In genomic region chr11:21222606-21223207, GRCm38 (mm10) we compare ENCODE assay signal across 18 mouse cellular contexts. TPM values are rescaled to one million over a fixed set of nuclear protein-coding genes. Genes with fewer than 3 reads are reported as not detected.
DNase-seq lines count a peak whose midpoint lies in the region; ATAC-seq and TF ChIP-seq lines count a peak whose summit lies in the region.
"Had no signal": no experiment of that assay in that cellular context is flagged by ENCODE, and none has a peak within 500 bp of the region (broad histone marks: within the 10 kb centered on the region; RNA-seq: fewer than 3 reads in every experiment).

No protein-coding gene starts in this region.

- no peak overlapping the region for H3K9ac ChIP-seq in midbrain, embryonic 11.5 days (ENCODE audit: low read length)
- no peak overlapping the region for H3K9ac ChIP-seq in midbrain, embryonic 15.5 days
- no peak overlapping the region for H3K9ac ChIP-seq in intestine, embryonic 16.5 days (ENCODE audit: low read depth, low read length)
- H3K9ac ChIP-seq: hindbrain, embryonic 14.5 days; neural tube, embryonic 12.5 days had no signal

- DNase-seq in midbrain, embryonic 11.5 days (ENCODE audit: low spot score, missing footprints), result peak; percentile 51
- no peak for DNase-seq in cerebellum, adult 2 months
- no peak for DNase-seq in right cerebral cortex, postnatal 25 days
- DNase-seq in forebrain, embryonic 10.5 days (ENCODE audit: extremely low spot score, low spot score), result no peak
- DNase-seq: adrenal gland, postnatal 25 days; cerebellum, adult 9-10 months; gastrocnemius, postnatal 14 days; kidney, adult 8-10 months; liver; lung, adult 2 months; right cerebral cortex, postnatal 14 days; thymus, adult 18-20 months had no signal

- no peaks in the 10 kb centered on the region for H3K4me1 ChIP-seq in midbrain, embryonic 11.5 days (ENCODE audit: control insufficient read depth, insufficient read depth, low read length)
- H3K4me1 ChIP-seq in midbrain, embryonic 15.5 days, result no peaks in the 10 kb centered on the region
- H3K4me1 ChIP-seq in bone marrow macrophage, adult 2 months (ENCODE audit: control insufficient read depth, insufficient read depth, low read length), result peaks cover 38% of the 10 kb centered on the region
- H3K4me1 ChIP-seq in intestine, embryonic 16.5 days (ENCODE audit: control insufficient read depth, insufficient read depth, low read length), result peaks cover 9% of the 10 kb centered on the region
- H3K4me1 ChIP-seq in small intestine, adult 2 months (ENCODE audit: control insufficient read depth, insufficient read depth, insufficient read length, low read length), result peaks cover 23% of the 10 kb centered on the region; the same call in 1 of the 2 replicates
- H3K4me1 ChIP-seq in cerebellum, adult 2 months (ENCODE audit: control insufficient read depth, insufficient read depth, low read length), result no peaks in the 10 kb centered on the region
- H3K4me1 ChIP-seq in forebrain, embryonic 10.5 days, result no peaks in the 10 kb centered on the region
- H3K4me1 ChIP-seq: neural tube, embryonic 12.5 days had no signal

- TF ChIP-seq POLR2A in bone marrow macrophage, adult 2 months (IDR thresholded peaks at IDR 0.05; ENCODE audit: borderline replicate concordance, low read depth, low read length), result no peak
- no peak for TF ChIP-seq POLR2A in small intestine, adult 2 months (IDR thresholded peaks at IDR 0.05; ENCODE audit: low read depth, low read length)
- TF ChIP-seq POLR2A in cerebellum, adult 2 months (IDR thresholded peaks at IDR 0.05; ENCODE audit: borderline replicate concordance, insufficient read depth, low read length), result no peak

- no peak overlapping the region for H3K4me2 ChIP-seq in midbrain, embryonic 11.5 days
- no peak overlapping the region for H3K4me2 ChIP-seq in midbrain, embryonic 15.5 days
- H3K4me2 ChIP-seq in intestine, embryonic 16.5 days (ENCODE audit: low read depth, low read length), result peak overlapping the region; percentile 21; the same call in 1 of the 2 replicates
- H3K4me2 ChIP-seq: hindbrain, embryonic 14.5 days; neural tube, embryonic 12.5 days had no signal

- H3K36me3 ChIP-seq in midbrain, embryonic 11.5 days (ENCODE audit: control insufficient read depth, insufficient read depth, low read length), result no peaks in the 10 kb centered on the region
- no peaks in the 10 kb centered on the region for H3K36me3 ChIP-seq in midbrain, embryonic 15.5 days (replicated peaks)
- no peaks in the 10 kb centered on the region for H3K36me3 ChIP-seq in intestine, embryonic 16.5 days (ENCODE audit: control insufficient read depth, insufficient read depth, low read length)
- no peaks in the 10 kb centered on the region for H3K36me3 ChIP-seq in small intestine, adult 2 months (ENCODE audit: control insufficient read depth, insufficient read depth, low read length)
- no peaks in the 10 kb centered on the region for H3K36me3 ChIP-seq in forebrain, embryonic 10.5 days (replicated peaks)
- H3K36me3 ChIP-seq: neural tube, embryonic 12.5 days had no signal

- H3K9me3 ChIP-seq in midbrain, embryonic 11.5 days (ENCODE audit: control insufficient read depth, low read length), result no peaks in the 10 kb centered on the region
- no peaks in the 10 kb centered on the region for H3K9me3 ChIP-seq in midbrain, embryonic 15.5 days
- no peaks in the 10 kb centered on the region for H3K9me3 ChIP-seq in intestine, embryonic 16.5 days (ENCODE audit: control insufficient read depth, low read length)
- H3K9me3 ChIP-seq in forebrain, embryonic 10.5 days, result no peaks in the 10 kb centered on the region
- H3K9me3 ChIP-seq: neural tube, embryonic 12.5 days had no signal

- no peak overlapping the region for H3K4me3 ChIP-seq in midbrain, embryonic 11.5 days (ENCODE audit: low read depth, low read length)
- no peak overlapping the region for H3K4me3 ChIP-seq in midbrain, embryonic 15.5 days
- H3K4me3 ChIP-seq in bone marrow macrophage, adult 2 months (ENCODE audit: insufficient read depth, low read length), result no peak overlapping the region
- H3K4me3 ChIP-seq in intestine, embryonic 16.5 days (ENCODE audit: low read length), result no peak overlapping the region
- H3K4me3 ChIP-seq in small intestine, adult 2 months (ENCODE audit: low read depth, low read length), result no peak overlapping the region
- no peak overlapping the region for H3K4me3 ChIP-seq in cerebellum, adult 2 months (replicated peaks; ENCODE audit: insufficient read depth, low read depth, low read length)
- H3K4me3 ChIP-seq in forebrain, embryonic 10.5 days, result no peak overlapping the region
- H3K4me3 ChIP-seq: neural tube, embryonic 12.5 days had no signal

- no peak overlapping the region for H3K27ac ChIP-seq in midbrain, embryonic 11.5 days (ENCODE audit: low read depth, low read length)
- H3K27ac ChIP-seq in midbrain, embryonic 15.5 days, result no peak overlapping the region
- peak overlapping the region; percentile 94 for H3K27ac ChIP-seq in bone marrow macrophage, adult 2 months (ENCODE audit: insufficient read depth, low read depth, low read length)
- H3K27ac ChIP-seq in intestine, embryonic 16.5 days (ENCODE audit: low read length), result peak overlapping the region; percentile 86
- peak overlapping the region; percentile 91 for H3K27ac ChIP-seq in small intestine, adult 2 months (ENCODE audit: insufficient read depth, low read depth, low read length)
- H3K27ac ChIP-seq in cerebellum, adult 2 months (ENCODE audit: insufficient read depth, low read length), result no peak overlapping the region
- H3K27ac ChIP-seq in forebrain, embryonic 10.5 days, result no peak overlapping the region
- H3K27ac ChIP-seq: hindbrain, embryonic 14.5 days; neural tube, embryonic 12.5 days had no signal

- TF ChIP-seq CTCF in bone marrow macrophage, adult 2 months (IDR thresholded peaks at IDR 0.05; ENCODE audit: low read depth, low read length), result no peak
- TF ChIP-seq CTCF in small intestine, adult 2 months (IDR thresholded peaks at IDR 0.05; ENCODE audit: extremely low read depth, insufficient read length, insufficient replicate concordance, low read depth, low read length), result no peak
- no peak for TF ChIP-seq CTCF in cerebellum, adult 2 months (IDR thresholded peaks at IDR 0.05; ENCODE audit: borderline replicate concordance, insufficient read depth, low read depth, low read length)

- H3K27me3 ChIP-seq in midbrain, embryonic 11.5 days (ENCODE audit: control insufficient read depth, insufficient read depth, low read length), result no peaks in the 10 kb centered on the region
- no peaks in the 10 kb centered on the region for H3K27me3 ChIP-seq in midbrain, embryonic 15.5 days (replicated peaks)
- no peaks in the 10 kb centered on the region for H3K27me3 ChIP-seq in intestine, embryonic 16.5 days (replicated peaks; ENCODE audit: control insufficient read depth, insufficient read depth, low read length)
- H3K27me3 ChIP-seq in small intestine, adult 2 months (ENCODE audit: control insufficient read depth, insufficient read depth, low read length), result no peaks in the 10 kb centered on the region
- H3K27me3 ChIP-seq in cerebellum, adult 2 months (ENCODE audit: control insufficient read depth, insufficient read depth, low read length), result no peaks in the 10 kb centered on the region
- H3K27me3 ChIP-seq in forebrain, embryonic 10.5 days (ENCODE audit: poor library complexity, severe bottlenecking), result no peaks in the 10 kb centered on the region
- H3K27me3 ChIP-seq: neural tube, embryonic 12.5 days had no signal

- WGBS in midbrain, embryonic 11.5 days, result 89% methylated on average over 4 of the region's 4 CpGs
- WGBS in midbrain, embryonic 15.5 days, result 86% methylated on average over 4 of the region's 4 CpGs
- WGBS in intestine, embryonic 16.5 days, result 22% methylated on average over 4 of the region's 4 CpGs
- WGBS in small intestine, adult 2 months, result 6% methylated on average over 4 of the region's 4 CpGs
- WGBS in cerebellum, adult 2 months, result 91% methylated on average over 4 of the region's 4 CpGs
- WGBS in forebrain, embryonic 10.5 days, result 92% methylated on average over 4 of the region's 4 CpGs

- ATAC-seq in midbrain, embryonic 11.5 days (ENCODE audit: low FRiP score), result no peak
- no peak for ATAC-seq in midbrain, embryonic 15.5 days (replicated peaks)
- peak; percentile 92 for ATAC-seq in intestine, embryonic 16.5 days

RNA-seq across cellular contexts. Expression of gene Vps54, which starts 16.4 kb away (rescaled TPM):
- 14.4 and 15.0 TPM in 2 replicates for polyA plus RNA-seq in midbrain, embryonic 11.5 days (2014; fragmentation: Nextera tagmentation; extraction: Ambion mirVana)
- 9.8 and 10.3 TPM in 2 replicates for polyA plus RNA-seq in midbrain, embryonic 15.5 days (2015; fragmentation: Nextera tagmentation; extraction: Ambion mirVana)
- polyA plus RNA-seq in bone marrow macrophage, adult 2 months (2012; ENCODE audit: insufficient read depth, insufficient read length, missing spikeins), result 32.8 and 33.2 TPM in 2 replicates
- 8.6 and 9.6 TPM in 2 replicates for polyA plus RNA-seq in intestine, embryonic 16.5 days (2015; fragmentation: Nextera tagmentation; extraction: Ambion mirVana)
- 4.4 and 9.8 TPM in 2 replicates for polyA plus RNA-seq in small intestine, adult 2 months (2012; rRNA removed)
- polyA plus RNA-seq in cerebellum, adult 2 months (2012; rRNA removed), result 23.4 and 24.4 TPM in 2 replicates
- polyA plus RNA-seq in forebrain, embryonic 10.5 days (2016; fragmentation: Nextera tagmentation; extraction: Ambion mirVana), result 11.2 and 12.3 TPM in 2 replicates

Comparison
In these comparisons a context has a peak if more than half of its experiments do, and no peak if none do; other contexts are left out.
1. H3K27ac ChIP-seq: peak in bone marrow macrophage, adult 2 months (single experiment), intestine, embryonic 16.5 days (single experiment) and small intestine, adult 2 months (single experiment); none in midbrain, embryonic 11.5 days (single experiment), midbrain, embryonic 15.5 days (single experiment), cerebellum, adult 2 months (single experiment) and forebrain, embryonic 10.5 days (single experiment).